Mouse (Mus musculus) intestine, postnatal 0 days (tissue): Measurements from ENCODE around the gene Rabl2. TPM values are rescaled to one million over a fixed set of nuclear protein-coding genes. Genes with fewer than 3 reads are reported as not detected.

Experiments
- ATAC-seq: fragments of 200-750 bp; cut with Nextera tagmentation; 2 replicates; pipeline ENCODE4 v1.8.0; 2017; ENCODE audit warnings: mild to moderate bottlenecking, moderate TSS enrichment, moderate library complexity
- H3K27ac ChIP-seq: fragments of 300-500 bp; sonication (generic); 2 replicates; pipeline ENCODE4 v1.5.1; 2014; ENCODE audit warnings: mild to moderate bottlenecking, low read depth, low read length, moderate library complexity
- H3K27me3 ChIP-seq: fragments of 300-500 bp; sonication (generic); replicated peaks from 2 replicates; pipeline ENCODE4 v1.6.1; 2014; ENCODE audit warnings: low read length, mixed read lengths; ENCODE audit not compliant: control insufficient read depth, insufficient read depth
- H3K36me3 ChIP-seq: fragments of 300-500 bp; sonication (generic); 2 replicates; pipeline ENCODE4 v1.6.1; 2014; ENCODE audit warnings: mild to moderate bottlenecking, moderate library complexity; ENCODE audit not compliant: control insufficient read depth, insufficient read depth
- H3K4me1 ChIP-seq: fragments of 300-500 bp; sonication (generic); replicated peaks from 2 replicates; pipeline ENCODE4 v1.6.1; 2014; ENCODE audit warnings: antibody characterized with exemption, low read length, mixed read lengths; ENCODE audit not compliant: control insufficient read depth, insufficient read depth
- H3K4me2 ChIP-seq: fragments of 300-500 bp; sonication (generic); replicated peaks from 2 replicates; pipeline ENCODE4 v1.6.1; 2014; ENCODE audit warnings: low read depth, mild to moderate bottlenecking, moderate library complexity
- H3K4me3 ChIP-seq: fragments of 300-500 bp; sonication (generic); 2 replicates; pipeline ENCODE4 v1.5.1; 2014; ENCODE audit warnings: low read depth, low read length
- H3K9ac ChIP-seq: fragments of 300-500 bp; sonication (generic); 2 replicates; pipeline ENCODE4 v1.6.1; 2014; ENCODE audit warnings: mild to moderate bottlenecking, low read depth, low read length
- H3K9me3 ChIP-seq: fragments of 300-500 bp; sonication (generic); 2 replicates; pipeline ENCODE4 v1.6.1; 2016; ENCODE audit warnings: mixed run types; ENCODE audit not compliant: control insufficient read depth
- CTCF ChIP-seq: sonication (generic); IDR thresholded peaks from 2 replicates; pipeline ENCODE4 v1.5.1; 2016; ENCODE audit warnings: low read depth, mild to moderate bottlenecking, control low read depth, antibody characterized with exemption, moderate library complexity
- WGBS: fragments of 180-500 bp; shearing (Covaris S2); extraction: QIAGEN DNeasy Blood & Tissue Kit; methylation state at CpG from one replicate; pipeline ENCODE4 v1.1.7; 2014; 5-methylcytosine and 5-hydroxymethylcytosine counted together
- polyA plus RNA-seq: library from polyadenylated mRNA; unstranded; fragments of >200 nt; fragmentation: Nextera tagmentation; extraction: Ambion mirVana; gene quantifications from 2 replicates; pipeline ENCODE4 v1.2.1, GENCODE M21; 2015

Rabl2 gene
- polyA plus RNA-seq, 1 experiment from 2014 or later: 7.6 TPM

DNA sequence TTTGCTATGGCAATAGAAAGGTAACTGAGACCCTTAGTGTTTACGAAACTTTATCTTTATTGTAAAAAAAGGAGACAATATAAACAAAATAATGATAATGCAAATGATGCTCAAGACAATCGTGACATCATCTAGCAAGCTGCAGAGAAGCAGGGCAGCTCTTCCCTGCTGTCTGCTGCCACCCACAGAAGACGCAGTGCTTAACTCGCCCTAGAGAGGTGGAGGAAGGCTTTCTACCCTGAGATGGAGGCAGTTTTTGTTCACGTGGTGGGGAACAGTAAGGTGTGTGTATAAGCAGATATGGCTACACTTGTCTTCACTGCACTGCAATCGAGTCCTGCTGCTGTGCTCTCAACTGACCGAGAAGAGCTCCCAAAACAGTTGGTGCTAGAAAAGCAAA is 9.2 kb downstream of the Rabl2 start:
- Histone ChIP-seq H3K27me3 (no peaks in the 10 kb centered on the region), H3K9ac (no peak overlapping the region), H3K4me2 (no peak overlapping the region), H3K4me3 (no peak overlapping the region), H3K27ac (no peak overlapping the region), H3K4me1 (no peaks in the 10 kb centered on the region), H3K9me3 (no peaks in the 10 kb centered on the region), H3K36me3 (peaks cover 5% of the 10 kb centered on the region; the same call in 1 of the 2 replicates)
- WGBS: 90% methylated on average over 7 of the region's 7 CpGs
- TF ChIP-seq CTCF: no peak
- ATAC-seq: no peak

DNA sequence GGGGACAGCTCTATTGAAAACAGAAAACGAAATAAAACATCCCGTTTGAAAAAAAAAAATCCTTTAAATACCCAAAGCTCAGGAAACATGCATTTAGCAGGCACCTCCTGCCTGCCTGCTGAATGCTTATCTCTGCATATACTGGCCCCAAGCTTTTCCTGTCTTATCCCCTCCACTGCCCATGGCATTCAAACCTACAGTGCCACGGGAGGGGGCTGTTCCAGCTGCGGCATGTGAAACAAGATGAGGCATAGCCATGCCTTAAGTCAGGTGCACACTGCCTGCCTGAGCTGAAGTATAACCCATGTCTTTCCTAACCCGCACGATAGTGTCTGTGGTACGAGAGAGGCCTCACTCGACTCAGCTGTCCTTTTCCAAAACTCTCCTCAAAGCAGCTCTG is 19.6 kb downstream of the Rabl2 start:
- Histone ChIP-seq H3K27ac (no peak overlapping the region), H3K27me3 (no peaks in the 10 kb centered on the region), H3K4me1 (no peaks in the 10 kb centered on the region), H3K9me3 (no peaks in the 10 kb centered on the region), H3K4me3 (no peak overlapping the region), H3K9ac (no peak overlapping the region), H3K4me2 (no peak overlapping the region), H3K36me3 (no peaks in the 10 kb centered on the region)
- 74% methylated on average over 8 of the region's 8 CpGs for WGBS
- ATAC-seq: no peak
- TF ChIP-seq CTCF: no peak

DNA sequence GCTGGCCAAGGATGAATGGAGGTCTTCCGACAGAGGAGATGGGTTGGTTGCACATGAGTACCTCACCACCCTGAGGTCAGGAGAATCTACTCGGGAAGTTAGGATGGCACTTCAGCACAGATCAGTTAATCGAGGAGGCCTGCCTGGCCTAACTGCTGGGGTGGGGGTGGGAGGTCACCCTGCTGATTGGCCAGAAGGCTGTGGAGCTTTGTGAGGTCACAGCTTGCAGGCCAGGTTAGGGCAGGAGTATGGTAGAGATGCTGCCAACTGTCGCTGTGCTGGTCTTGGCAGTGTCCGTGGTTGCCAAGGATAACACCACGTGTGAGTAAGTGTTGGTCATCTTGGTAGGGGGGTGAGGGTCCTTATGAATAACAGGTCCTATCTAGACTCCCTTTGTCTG is 23.6 kb downstream of the Rabl2 start, which contains the start of gene Acr:
Acr (plus strand) TSS at position 213 of the 400 bp plus-strand sequence.
- no peak for ATAC-seq
- WGBS: 83% methylated on average over 6 of the region's 6 CpGs
- Histone ChIP-seq H3K4me1 (no peaks in the 10 kb centered on the region), H3K27ac (no peak within 1 kb of the TSS), H3K9me3 (no peaks in the 10 kb centered on the region), H3K4me3 (no peak within 1 kb of the TSS), H3K9ac (no peak within 1 kb of the TSS), H3K27me3 (no peaks in the 10 kb centered on the region), H3K36me3 (no peaks in the 10 kb centered on the region), H3K4me2 (no peak within 1 kb of the TSS)
- TF ChIP-seq CTCF: no peak

GRCm38 (mm10) chr15:89559202-89559731 is 32.5 kb downstream of the Rabl2 start:
- 60% methylated on average over 10 of the region's 10 CpGs for WGBS
- TF ChIP-seq CTCF: no peak
- Histone ChIP-seq H3K27me3 (peaks cover 21% of the 10 kb centered on the region), H3K9me3 (no peaks in the 10 kb centered on the region), H3K9ac (no peak overlapping the region), H3K36me3 (no peaks in the 10 kb centered on the region; the same call in 1 of the 2 replicates), H3K27ac (no peak overlapping the region), H3K4me1 (no peaks in the 10 kb centered on the region), H3K4me3 (no peak overlapping the region), H3K4me2 (no peak overlapping the region)
- no peak for ATAC-seq

- no peaks in the 10 kb centered on the region; the same call in 1 of the 2 replicates for H3K36me3 ChIP-seq
- no peak overlapping the region for H3K4me2 ChIP-seq
- no peak for TF ChIP-seq CTCF
- H3K9me3 ChIP-seq: no peaks in the 10 kb centered on the region
- no peak overlapping the region for H3K4me3 ChIP-seq
- no peak overlapping the region for H3K9ac ChIP-seq
- peaks cover 21% of the 10 kb centered on the region for H3K27me3 ChIP-seq
- ATAC-seq: no peak
- 16% methylated on average over 34 of the region's 34 CpGs for WGBS
- no peaks in the 10 kb centered on the region for H3K4me1 ChIP-seq
- H3K27ac ChIP-seq: no peak overlapping the region
Measured at GRCm38 (mm10) chr15:89557996-89558390, 33.7 kb downstream of the Rabl2 start.

DNA sequence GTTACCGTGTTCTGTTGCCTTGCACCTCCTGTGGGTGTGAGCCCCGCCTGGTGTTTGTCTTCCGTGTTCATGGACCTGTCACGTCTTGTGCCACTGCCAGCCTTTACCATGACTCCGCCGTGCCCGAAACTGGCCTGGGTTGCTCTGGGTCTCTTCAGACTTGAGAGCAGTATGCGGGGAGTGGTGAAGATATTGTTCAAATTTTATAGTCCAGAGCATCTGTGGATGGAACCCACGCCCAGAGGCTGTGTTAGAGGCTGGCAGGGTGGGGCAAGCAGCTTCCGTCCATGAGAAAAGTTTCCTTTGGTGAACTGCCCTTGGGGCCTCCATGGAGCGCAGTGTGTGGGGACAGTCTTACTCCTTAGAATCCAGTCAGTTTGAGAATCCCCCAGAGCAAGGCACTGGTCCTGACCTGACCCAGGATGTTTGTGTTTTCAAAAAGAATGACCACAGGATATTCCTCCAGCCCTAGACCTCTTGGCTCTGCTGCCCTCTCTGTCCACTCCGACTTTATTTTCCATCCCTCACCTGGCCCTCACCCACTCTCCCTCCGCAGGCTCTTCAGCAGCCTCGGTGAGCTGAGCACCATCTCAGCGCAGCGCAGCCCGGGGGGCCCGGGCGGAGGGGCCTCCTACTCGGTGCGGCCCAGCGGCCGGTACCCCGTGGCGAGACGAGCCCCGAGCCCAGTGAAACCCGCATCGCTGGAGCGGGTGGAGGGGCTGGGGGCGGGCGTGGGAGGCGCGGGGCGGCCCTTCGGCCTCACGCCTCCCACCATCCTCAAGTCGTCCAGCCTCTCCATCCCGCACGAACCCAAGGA is 34.3 kb downstream of the Rabl2 start:
- Histone ChIP-seq H3K9me3 (no peaks in the 10 kb centered on the region), H3K4me2 (peak overlapping the region; percentile 27; the same call in 1 of the 2 replicates), H3K4me3 (no peak overlapping the region), H3K9ac (no peak overlapping the region), H3K4me1 (no peaks in the 10 kb centered on the region), H3K27me3 (peaks cover 21% of the 10 kb centered on the region), H3K27ac (no peak overlapping the region), H3K36me3 (no peaks in the 10 kb centered on the region; the same call in 1 of the 2 replicates)
- WGBS: 19% methylated on average over 40 of the region's 40 CpGs
- ATAC-seq: no peak
- no peak for TF ChIP-seq CTCF
